Mouse (Mus musculus): ENCODE results near the gene Cldn22. TPM values are rescaled to one million over a fixed set of nuclear protein-coding genes. Genes with fewer than 3 reads are reported as not detected.
"Not testable (repeated sequence)": the region's sequence is repeated elsewhere in the genome, so short reads cannot be mapped to it uniquely, and the experiment has no call there.

The Cldn22 gene
- polyA plus RNA-seq, 1 experiment = not detected

- TF ChIP-seq CEBPB (IDR thresholded peaks at IDR 0.05; ENCODE audit: low read depth) (no peak), MYOD1 (IDR thresholded peaks at IDR 0.05; ENCODE audit: control insufficient read depth, insufficient read length, low read depth) (no peak), MYOG (IDR thresholded peaks at IDR 0.05; ENCODE audit: control insufficient read depth, extremely low read depth, insufficient read length) (no peak), CTCF (IDR thresholded peaks at IDR 0.05; ENCODE audit: control insufficient read depth, insufficient read depth, insufficient read length) (no peak), FOSL1 (IDR thresholded peaks at IDR 0.05; ENCODE audit: insufficient read depth, low read length, poor library complexity, severe bottlenecking) (no peak)
- Histone ChIP-seq H3K4me3 (ENCODE audit: insufficient read depth, poor library complexity, severe bottlenecking) (no peak overlapping the region), H3K79me3 (ENCODE audit: low read depth) (no peaks in the 10 kb centered on the region), H3K79me2 (ENCODE audit: control insufficient read depth, insufficient read depth) (no peaks in the 10 kb centered on the region), H3K27me3 (ENCODE audit: control insufficient read depth, insufficient read depth, insufficient read length) (no peaks in the 10 kb centered on the region), H3K36me3 (ENCODE audit: control insufficient read depth, insufficient read depth) (no peaks in the 10 kb centered on the region), H3ac (ENCODE audit: control insufficient read depth, insufficient read length, low read depth) (no peak overlapping the region)
Measured at GRCm38 (mm10) chr8:47819034-47819433, 5.2 kb upstream of the Cldn22 start.

GRCm38 (mm10) chr8:47820914-47821772 lies 3.1 kb upstream of the Cldn22 start:
- TF ChIP-seq CEBPB (IDR thresholded peaks at IDR 0.05; ENCODE audit: low read depth) = no peak
- TF ChIP-seq USF1 (IDR thresholded peaks at IDR 0.05; ENCODE audit: low read depth) = no peak
- TF ChIP-seq MAX (IDR thresholded peaks at IDR 0.05) = no peak
- no peak for TF ChIP-seq MYOD1 (IDR thresholded peaks at IDR 0.05; ENCODE audit: control insufficient read depth, insufficient read length, low read depth)
- no peak for TF ChIP-seq CTCF (IDR thresholded peaks at IDR 0.05; ENCODE audit: control insufficient read depth, insufficient read depth, insufficient read length)
- TF ChIP-seq FOSL1 (IDR thresholded peaks at IDR 0.05; ENCODE audit: insufficient read depth, low read length, poor library complexity, severe bottlenecking) = no peak
- no peak for TF ChIP-seq MYOG (IDR thresholded peaks at IDR 0.05; ENCODE audit: control insufficient read depth, extremely low read depth, insufficient read length)
- Histone ChIP-seq H3ac (ENCODE audit: control insufficient read depth, insufficient read length, low read depth) (no peak overlapping the region), H3K4me3 (ENCODE audit: insufficient read depth, poor library complexity, severe bottlenecking) (no peak overlapping the region), H3K79me2 (ENCODE audit: control insufficient read depth, insufficient read depth) (no peaks in the 10 kb centered on the region), H3K27me3 (ENCODE audit: control insufficient read depth, insufficient read depth, insufficient read length) (no peaks in the 10 kb centered on the region), H3K36me3 (ENCODE audit: control insufficient read depth, insufficient read depth) (no peaks in the 10 kb centered on the region), H3K79me3 (ENCODE audit: low read depth) (no peaks in the 10 kb centered on the region)

- no peak within 1 kb of the TSS for H3ac ChIP-seq (ENCODE audit: control insufficient read depth, insufficient read length, low read depth)
- no peaks in the 10 kb centered on the region for H3K79me2 ChIP-seq (ENCODE audit: control insufficient read depth, insufficient read depth)
- TF ChIP-seq MYOD1 (IDR thresholded peaks at IDR 0.05; ENCODE audit: control insufficient read depth, insufficient read length, low read depth) (no peak), FOSL1 (IDR thresholded peaks at IDR 0.05; ENCODE audit: insufficient read depth, low read length, poor library complexity, severe bottlenecking) (no peak)
- H3K27me3 ChIP-seq (ENCODE audit: control insufficient read depth, insufficient read depth, insufficient read length) = no peaks in the 10 kb centered on the region
- H3K79me3 ChIP-seq (ENCODE audit: low read depth) = no peaks in the 10 kb centered on the region
- H3K4me3 ChIP-seq (ENCODE audit: insufficient read depth, poor library complexity, severe bottlenecking) = no peak within 1 kb of the TSS
- H3K36me3 ChIP-seq (ENCODE audit: control insufficient read depth, insufficient read depth) = peaks cover 3% of the 10 kb centered on the region
Measured at GRCm38 (mm10) chr8:47821843-47822242, 2.4 kb upstream of the Cldn22 start, which contains the start of gene Cldn24. Gene Cldn24, plus strand, starts transcription at chr8:47822143.

GRCm38 (mm10) chr8:47822541-47822940 lies 1.7 kb upstream of the Cldn22 start:
- H3K36me3 ChIP-seq (ENCODE audit: control insufficient read depth, insufficient read depth); H3K27me3 ChIP-seq (ENCODE audit: control insufficient read depth, insufficient read depth, insufficient read length); H3K79me2 ChIP-seq (ENCODE audit: control insufficient read depth, insufficient read depth); H3K79me3 ChIP-seq (ENCODE audit: low read depth); H3K4me3 ChIP-seq (ENCODE audit: insufficient read depth, poor library complexity, severe bottlenecking); H3ac ChIP-seq (ENCODE audit: control insufficient read depth, insufficient read length, low read depth): not testable (repeated sequence)

- Histone ChIP-seq H3K79me2 (ENCODE audit: control insufficient read depth, insufficient read depth) (no peaks in the 10 kb centered on the region), H3K36me3 (ENCODE audit: control insufficient read depth, insufficient read depth) (peaks cover 18% of the 10 kb centered on the region), H3K79me3 (ENCODE audit: low read depth) (no peaks in the 10 kb centered on the region), H3K4me3 (ENCODE audit: insufficient read depth, poor library complexity, severe bottlenecking) (no peak overlapping the region), H3ac (ENCODE audit: control insufficient read depth, insufficient read length, low read depth) (no peak overlapping the region), H3K27me3 (ENCODE audit: control insufficient read depth, insufficient read depth, insufficient read length) (no peaks in the 10 kb centered on the region)
- no peak for TF ChIP-seq FOSL1 (IDR thresholded peaks at IDR 0.05; ENCODE audit: insufficient read depth, low read length, poor library complexity, severe bottlenecking)
- TF ChIP-seq USF1 (IDR thresholded peaks at IDR 0.05; ENCODE audit: low read depth) = no peak
- TF ChIP-seq MAX (IDR thresholded peaks at IDR 0.05) = no peak
- TF ChIP-seq CEBPB (IDR thresholded peaks at IDR 0.05; ENCODE audit: low read depth) = no peak
- no peak for TF ChIP-seq CTCF (IDR thresholded peaks at IDR 0.05; ENCODE audit: control insufficient read depth, insufficient read depth, insufficient read length)
- TF ChIP-seq MYOD1 (IDR thresholded peaks at IDR 0.05; ENCODE audit: control insufficient read depth, insufficient read length, low read depth) = no peak
- no peak for TF ChIP-seq MYOG (IDR thresholded peaks at IDR 0.05; ENCODE audit: control insufficient read depth, extremely low read depth, insufficient read length)
Measured at GRCm38 (mm10) chr8:47823777-47824176, 505 bp upstream of the Cldn22 start.

- H3K27me3 ChIP-seq (ENCODE audit: control insufficient read depth, insufficient read depth, insufficient read length) = no peaks in the 10 kb centered on the region
- H3K4me3 ChIP-seq (ENCODE audit: insufficient read depth, poor library complexity, severe bottlenecking) = no peak overlapping the region
- TF ChIP-seq FOSL1 (IDR thresholded peaks at IDR 0.05; ENCODE audit: insufficient read depth, low read length, poor library complexity, severe bottlenecking) = no peak
- TF ChIP-seq MYOG (IDR thresholded peaks at IDR 0.05; ENCODE audit: control insufficient read depth, extremely low read depth, insufficient read length) = no peak
- no peak for TF ChIP-seq USF1 (IDR thresholded peaks at IDR 0.05; ENCODE audit: low read depth)
- no peaks in the 10 kb centered on the region for H3K79me2 ChIP-seq (ENCODE audit: control insufficient read depth, insufficient read depth)
- H3K36me3 ChIP-seq (ENCODE audit: control insufficient read depth, insufficient read depth) = peaks cover 21% of the 10 kb centered on the region
- no peak overlapping the region for H3ac ChIP-seq (ENCODE audit: control insufficient read depth, insufficient read length, low read depth)
- H3K79me3 ChIP-seq (ENCODE audit: low read depth) = no peaks in the 10 kb centered on the region
Measured at GRCm38 (mm10) chr8:47825596-47825995, 1.3 kb downstream of the Cldn22 start.

All from C2C12 (cell line).